Mouse (Mus musculus) monocyte, adult 5-6 weeks (primary cell): ENCODE measurements around the gene Car5a. TPM values are rescaled to one million over a fixed set of nuclear protein-coding genes. Genes with fewer than 3 reads are reported as not detected.

Experiments used
- ATAC-seq: fragments of 153-309, 156-312 bp; replicated peaks from 2 replicates; pipeline ENCODE4 v1.8.0; 2017; ENCODE audit warnings: mild to moderate bottlenecking; ENCODE audit not compliant: low TSS enrichment, insufficient number of reproducible peaks, severe bottlenecking, poor library complexity, low FRiP score
- total RNA-seq: library from RNA; stranded (forward); fragments of 200-1000, 200-491, 200-594 nt; gene quantifications from 3 replicates; pipeline ENCODE4 v1.2.3, GENCODE M21; 2017

Gene Car5a
- total RNA-seq, 1 experiment from 2014 or later = not detected

GRCm38 (mm10) chr8:121962892-121963291 is 18.2 kb upstream of the Car5a start:
- no peak for ATAC-seq

- no peak for ATAC-seq
Measured at GRCm38 (mm10) chr8:121958395-121958794, 13.7 kb upstream of the Car5a start.

GRCm38 (mm10) chr8:121955825-121956500 is 11.3 kb upstream of the Car5a start:
- ATAC-seq = no peak

GRCm38 (mm10) chr8:121954981-121955555 is 10.4 kb upstream of the Car5a start:
- ATAC-seq = no peak

GRCm38 (mm10) chr8:121953821-121954545 is 9.3 kb upstream of the Car5a start:
- ATAC-seq = no peak

- ATAC-seq = no peak
Measured at GRCm38 (mm10) chr8:121952800-121953199, 8.1 kb upstream of the Car5a start.

GRCm38 (mm10) chr8:121952122-121952521 is 7.4 kb upstream of the Car5a start:
- ATAC-seq = no peak

- no peak for ATAC-seq
Measured at GRCm38 (mm10) chr8:121951656-121952009, 6.9 kb upstream of the Car5a start.

- no peak for ATAC-seq
Measured at GRCm38 (mm10) chr8:121950749-121951655, 6.3 kb upstream of the Car5a start.

GRCm38 (mm10) chr8:121949941-121950748 is 5.4 kb upstream of the Car5a start:
- peak; percentile 90 for ATAC-seq

GRCm38 (mm10) chr8:121949222-121949800 is 4.6 kb upstream of the Car5a start, which contains the start of gene Banp:
TSS of gene Banp (plus strand) at chr8:121949750.
- ATAC-seq = no peak

- no peak for ATAC-seq
Measured at GRCm38 (mm10) chr8:121948321-121949145, 3.8 kb upstream of the Car5a start.

GRCm38 (mm10) chr8:121947753-121948141 is 3.0 kb upstream of the Car5a start:
- ATAC-seq = 0 out of 2 replicates have a peak, but pooled peaks have one; percentile 18

- no peak for ATAC-seq
Measured at GRCm38 (mm10) chr8:121947047-121947752, 2.5 kb upstream of the Car5a start.

GRCm38 (mm10) chr8:121946351-121946750 is 1.6 kb upstream of the Car5a start:
- no peak for ATAC-seq

GRCm38 (mm10) chr8:121943716-121944115 is 988 bp downstream of the Car5a start:
- ATAC-seq = no peak
